Mouse (Mus musculus) mouse trophoblast stem cell (cell line): ENCODE data around the gene Cftr.

Experiments
- in situ Hi-C, 2 experiments: fragments of 300-500 bp; cut with MseI, MboI; formaldehyde crosslinking; loops; 2 replicates in 1 of 2; 3 replicates in 1 of 2; pipeline ENCODE4 v1.15.1; 2025

The Cftr gene

GRCm38 (mm10) chr6:18170311-18170922 lies at the start of gene Cftr:
Gene Cftr (plus strand): TSS chr6:18170687.
- in situ Hi-C loops: no loop called here

- in situ Hi-C loops: no loop called here
These were observed 43.1 kb upstream of the Cftr start for GRCm38 (mm10) chr6:18127206-18127983.

- in situ Hi-C loops: no loop called here
These were observed 42.4 kb upstream of the Cftr start for GRCm38 (mm10) chr6:18128059-18128458.

- in situ Hi-C loops: no loop called here
These were observed 35.2 kb upstream of the Cftr start for GRCm38 (mm10) chr6:18135246-18135645.

- in situ Hi-C loops: no loop called here
These were observed 17.5 kb upstream of the Cftr start for GRCm38 (mm10) chr6:18153031-18153430.

GRCm38 (mm10) chr6:18169618-18170017 lies 869 bp upstream of the Cftr start:
- in situ Hi-C loops: no loop called here

GRCm38 (mm10) chr6:18171614-18172013 lies 1.1 kb downstream of the Cftr start:
- in situ Hi-C loops: no loop called here

GRCm38 (mm10) chr6:18177509-18177908 lies 7.0 kb downstream of the Cftr start:
- in situ Hi-C loops: no loop called here

- in situ Hi-C loops: no loop called here
These were observed 10.2 kb downstream of the Cftr start for GRCm38 (mm10) chr6:18180665-18181064.

GRCm38 (mm10) chr6:18182903-18183302 lies 12.4 kb downstream of the Cftr start:
- in situ Hi-C loops: no loop called here

- in situ Hi-C loops: no loop called here
These were observed 50.2 kb downstream of the Cftr start for GRCm38 (mm10) chr6:18220691-18221090.

GRCm38 (mm10) chr6:18223206-18223605 lies 52.7 kb downstream of the Cftr start:
- in situ Hi-C loops: no loop called here

- in situ Hi-C loops: no loop called here
These were observed 54.7 kb downstream of the Cftr start for GRCm38 (mm10) chr6:18225157-18225556.

GRCm38 (mm10) chr6:18246495-18246894 lies 76.0 kb downstream of the Cftr start:
- in situ Hi-C loops: no loop called here

- in situ Hi-C loops: no loop called here
These were observed 77.5 kb downstream of the Cftr start for GRCm38 (mm10) chr6:18247891-18248463.

- in situ Hi-C loops: no loop called here
These were observed 78.0 kb downstream of the Cftr start for GRCm38 (mm10) chr6:18248464-18248863.

- in situ Hi-C loops: no loop called here
These were observed 84.1 kb downstream of the Cftr start for GRCm38 (mm10) chr6:18254586-18254985.

- in situ Hi-C loops: no loop called here
These were observed 100.5 kb downstream of the Cftr start for GRCm38 (mm10) chr6:18270983-18271382.

- in situ Hi-C loops: no loop called here
These were observed 130.3 kb downstream of the Cftr start for GRCm38 (mm10) chr6:18300781-18301180.

GRCm38 (mm10) chr6:18302105-18302504 lies 131.6 kb downstream of the Cftr start:
- in situ Hi-C loops: no loop called here

- in situ Hi-C loops: no loop called here
These were observed 132.7 kb downstream of the Cftr start for GRCm38 (mm10) chr6:18303228-18303627.

- in situ Hi-C loops: no loop called here
These were observed 134.6 kb downstream of the Cftr start for GRCm38 (mm10) chr6:18305130-18305529.

GRCm38 (mm10) chr6:18310983-18311382 lies 140.5 kb downstream of the Cftr start:
- in situ Hi-C loops: no loop called here
